Mouse (Mus musculus) ovary, postnatal 36 days (tissue): Measurements from ENCODE around the gene Hypm.

Experiments used
- DNase-seq: peaks from one replicate; pipeline ENCODE4 v3.0.0; 2022; ENCODE audit warnings: low spot score, mixed read lengths

The Hypm gene

GRCm38 (mm10) chrX:9846628-9847027 is at the start of gene Hypm:
Hypm (plus strand) TSS chrX:9846928.
- no peak for DNase-seq

GRCm38 (mm10) chrX:9810101-9810500 is 36.6 kb upstream of the Hypm start:
- no peak for DNase-seq

GRCm38 (mm10) chrX:9812469-9812868 is 34.3 kb upstream of the Hypm start:
- DNase-seq, result no peak

- DNase-seq, result no peak
Measured at GRCm38 (mm10) chrX:9834779-9835178, 11.9 kb upstream of the Hypm start.

- DNase-seq, result no peak
Measured at GRCm38 (mm10) chrX:9849403-9849802, 2.7 kb downstream of the Hypm start, which contains the start of gene H2al3. H2al3 (plus strand) TSS chrX:9849703.

- no peak for DNase-seq
Measured at GRCm38 (mm10) chrX:9861859-9862258, 15.1 kb downstream of the Hypm start.

GRCm38 (mm10) chrX:9875519-9875918 is 28.8 kb downstream of the Hypm start:
- DNase-seq, result no peak

- no peak for DNase-seq
Measured at GRCm38 (mm10) chrX:9885322-9885721, 38.6 kb downstream of the Hypm start, which contains the start of gene Sytl5. Sytl5 (plus strand) TSS chrX:9885622.
